Mouse (Mus musculus): Measurements from ENCODE around the gene Exoc6b. TPM values are rescaled to one million over a fixed set of nuclear protein-coding genes. Genes with fewer than 3 reads are reported as not detected.

Exoc6b gene
- polyA plus RNA-seq, 1 experiment from 2014 or later, result 15.2 TPM

DNA sequence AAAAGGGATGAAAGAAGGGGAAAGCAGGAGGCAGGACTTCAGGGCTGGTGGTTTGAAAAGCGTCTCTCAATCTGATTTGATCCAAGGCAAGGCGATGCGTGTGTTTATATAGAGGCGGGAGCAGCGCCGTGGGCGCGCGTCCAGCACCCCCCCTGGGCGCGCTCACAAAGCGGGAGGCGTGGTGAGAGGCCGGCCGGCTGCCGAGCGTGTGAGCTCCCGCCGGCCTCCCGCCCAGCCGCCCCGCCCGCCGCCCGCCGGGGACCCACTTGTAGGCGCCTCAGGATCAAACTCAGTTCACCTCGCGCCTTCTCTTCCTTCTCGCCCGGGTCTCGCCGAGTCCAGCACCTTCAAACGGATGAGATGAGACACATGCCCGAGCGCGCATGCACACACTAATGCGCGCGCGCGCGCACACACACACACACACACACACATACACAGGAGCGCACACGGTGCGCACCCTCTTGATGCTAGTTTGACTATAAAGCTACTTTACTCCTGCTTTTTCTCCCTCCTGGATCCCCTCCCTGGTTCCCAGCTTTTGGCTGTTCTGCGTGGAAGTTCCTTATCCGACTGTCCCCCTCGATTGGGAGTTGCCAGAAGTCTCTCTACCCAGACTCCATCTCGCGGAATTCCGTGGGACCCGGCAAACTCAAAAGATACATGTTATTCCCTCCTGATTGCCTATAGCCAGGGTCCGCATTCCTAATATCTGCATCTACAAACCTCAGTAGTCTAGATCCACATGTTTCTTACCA, 480.2 kb downstream of the Exoc6b start:
- Histone ChIP-seq H3K27ac (no peak overlapping the region), H3K36me3 (no peaks in the 10 kb centered on the region), H3K9ac (peak overlapping the region; percentile 37; the same call in 1 of the 2 replicates), H3K4me1 (replicated peaks) (peaks cover 65% of the 10 kb centered on the region), H3K27me3 (peaks cover 67% of the 10 kb centered on the region), H3K9me3 (replicated peaks) (no peaks in the 10 kb centered on the region), H3K4me2 (peak overlapping the region; percentile 91), H3K4me3 (peak overlapping the region; percentile 54)
- under 1% methylated on average over 53 of the region's 54 CpGs for WGBS
- ATAC-seq (replicated peaks; ENCODE audit: insufficient number of reproducible peaks, insufficient read depth, low FRiP score, low read depth), result no peak

GRCm38 (mm10) chr6:84588221-84588894, 481.0 kb downstream of the Exoc6b start:
- Histone ChIP-seq H3K9ac (peak overlapping the region; percentile 61), H3K27ac (no peak overlapping the region), H3K4me1 (replicated peaks) (peaks cover 72% of the 10 kb centered on the region), H3K4me3 (peak overlapping the region; percentile 54), H3K36me3 (no peaks in the 10 kb centered on the region), H3K27me3 (peaks cover 74% of the 10 kb centered on the region), H3K4me2 (peak overlapping the region; percentile 91), H3K9me3 (replicated peaks) (no peaks in the 10 kb centered on the region)
- under 1% methylated on average over 41 of the region's 41 CpGs for WGBS
- no peak for ATAC-seq (replicated peaks; ENCODE audit: insufficient number of reproducible peaks, insufficient read depth, low FRiP score, low read depth)

GRCm38 (mm10) chr6:84587471-84588101, 481.7 kb downstream of the Exoc6b start:
- peaks cover 80% of the 10 kb centered on the region for H3K4me1 ChIP-seq (replicated peaks)
- H3K9me3 ChIP-seq (replicated peaks), result no peaks in the 10 kb centered on the region
- H3K27me3 ChIP-seq, result peaks cover 81% of the 10 kb centered on the region

GRCm38 (mm10) chr6:84586551-84587200, 482.6 kb downstream of the Exoc6b start:
- no peak for ATAC-seq (replicated peaks; ENCODE audit: insufficient number of reproducible peaks, insufficient read depth, low FRiP score, low read depth)
- H3K27ac ChIP-seq, result no peak overlapping the region
- 3% methylated on average over 28 of the region's 28 CpGs for WGBS
- no peaks in the 10 kb centered on the region for H3K36me3 ChIP-seq
- H3K4me3 ChIP-seq, result peak overlapping the region; percentile 54
- H3K4me1 ChIP-seq (replicated peaks), result peaks cover 86% of the 10 kb centered on the region
- no peaks in the 10 kb centered on the region for H3K9me3 ChIP-seq (replicated peaks)
- H3K9ac ChIP-seq, result no peak overlapping the region
- peak overlapping the region; percentile 91 for H3K4me2 ChIP-seq
- H3K27me3 ChIP-seq, result peaks cover 90% of the 10 kb centered on the region

More at GRCm38 (mm10) chr6:84587471-84588101, 481.7 kb downstream of the Exoc6b start:
- H3K36me3 ChIP-seq, result no peaks in the 10 kb centered on the region
- under 1% methylated on average over 51 of the region's 51 CpGs for WGBS
- H3K4me3 ChIP-seq, result peak overlapping the region; percentile 54
- no peak overlapping the region for H3K27ac ChIP-seq
- H3K4me2 ChIP-seq, result peak overlapping the region; percentile 91
- ATAC-seq (replicated peaks; ENCODE audit: insufficient number of reproducible peaks, insufficient read depth, low FRiP score, low read depth), result no peak
- peak overlapping the region; percentile 61 for H3K9ac ChIP-seq

DNA sequence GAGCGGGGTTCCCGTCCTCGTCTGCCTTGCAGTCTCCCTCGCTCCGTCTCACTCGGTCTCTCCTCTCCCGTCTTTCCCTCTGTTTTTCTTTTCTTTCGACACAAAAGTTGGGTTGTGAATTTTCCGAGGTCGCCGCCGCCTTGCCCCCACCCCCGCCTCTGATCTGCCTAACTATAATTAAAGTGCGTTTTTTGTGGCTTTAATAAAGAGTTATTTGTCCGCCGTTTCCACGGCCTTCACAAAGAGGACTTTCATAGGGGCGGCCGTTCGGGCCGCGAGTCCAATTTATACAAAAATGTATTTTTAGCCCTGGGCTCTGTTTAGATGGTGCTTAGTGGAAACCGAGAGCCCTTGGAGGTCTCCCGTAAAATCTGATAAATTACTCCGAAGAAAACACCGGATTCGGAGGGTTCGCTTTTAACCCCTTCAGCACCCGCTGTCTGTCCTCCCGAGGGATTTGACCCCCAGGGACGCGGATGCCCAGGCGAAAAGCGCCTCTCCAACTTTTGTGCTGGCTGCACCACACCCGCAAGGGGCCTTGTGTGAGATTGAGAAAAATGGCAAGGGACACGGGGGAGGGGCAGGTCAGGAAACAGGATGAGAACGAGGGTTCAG, 483.5 kb downstream of the Exoc6b start:
- under 1% methylated on average over 37 of the region's 37 CpGs for whole genome bisulfite sequencing
- Histone ChIP-seq H3K4me2 (peak overlapping the region; percentile 91), H3K36me3 (no peaks in the 10 kb centered on the region), H3K9ac (peak overlapping the region; percentile 14), H3K4me1 (replicated peaks) (peaks cover 92% of the 10 kb centered on the region), H3K9me3 (replicated peaks) (no peaks in the 10 kb centered on the region), H3K4me3 (peak overlapping the region; percentile 54), H3K27me3 (peaks cover 94% of the 10 kb centered on the region), H3K27ac (peak overlapping the region; percentile 5; the same call in 1 of the 2 replicates)
- ATAC-seq (replicated peaks; ENCODE audit: insufficient number of reproducible peaks, insufficient read depth, low FRiP score, low read depth), result no peak

DNA sequence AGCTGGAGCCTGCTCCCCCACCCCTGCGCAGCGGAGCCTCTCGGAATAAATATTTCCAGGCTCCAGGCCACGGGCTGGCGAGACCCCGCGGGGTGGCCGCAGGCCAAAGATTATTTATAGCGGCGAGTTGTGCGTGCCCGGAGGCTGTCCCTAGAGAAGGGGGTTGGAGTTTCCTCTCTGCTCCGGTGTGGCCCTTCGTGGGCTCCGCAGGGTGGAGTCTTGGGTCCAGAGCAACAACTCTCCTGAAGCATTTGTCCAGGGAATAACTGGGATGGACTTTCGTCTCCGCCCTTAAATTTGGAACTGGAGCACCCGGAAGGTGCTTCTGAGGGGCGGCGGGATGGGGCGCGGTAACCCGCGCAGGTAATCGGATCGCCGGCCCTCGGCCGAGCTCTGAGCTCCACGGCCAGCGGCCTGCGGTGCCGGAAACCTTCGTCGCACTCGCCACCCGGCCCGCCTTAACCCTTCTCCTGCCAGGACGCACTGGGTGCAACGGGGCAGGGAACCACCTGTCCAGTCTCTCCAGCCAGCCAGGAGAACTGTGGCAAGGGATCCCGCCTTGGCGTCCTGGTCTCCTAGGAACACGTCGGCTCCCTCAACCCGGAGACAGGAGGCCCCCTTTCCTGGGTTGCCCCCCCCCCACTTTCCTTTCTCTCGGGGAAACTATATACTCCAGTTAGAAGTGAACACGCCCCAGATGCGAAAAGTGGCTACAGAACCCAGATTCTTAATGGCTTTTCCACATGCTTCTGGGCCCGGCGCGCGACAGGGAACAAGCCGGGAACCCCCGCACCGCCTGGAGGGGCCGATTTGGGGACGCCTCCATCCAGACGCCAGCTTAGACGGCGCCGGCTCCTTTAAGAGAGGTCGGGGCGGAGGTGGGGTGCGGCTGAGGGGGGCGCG, 484.3 kb downstream of the Exoc6b start:
- Histone ChIP-seq H3K4me2 (peak overlapping the region; percentile 91), H3K27me3 (peaks cover 98% of the 10 kb centered on the region), H3K9ac (peak overlapping the region; percentile 14), H3K4me1 (replicated peaks) (peaks cover 86% of the 10 kb centered on the region), H3K9me3 (replicated peaks) (no peaks in the 10 kb centered on the region), H3K4me3 (peak overlapping the region; percentile 54), H3K36me3 (no peaks in the 10 kb centered on the region), H3K27ac (peak overlapping the region; percentile 35; the same call in 1 of the 2 replicates)
- WGBS, result under 1% methylated on average over 66 of the region's 66 CpGs
- peak; percentile 53 for ATAC-seq (replicated peaks; ENCODE audit: insufficient number of reproducible peaks, insufficient read depth, low FRiP score, low read depth)

DNA sequence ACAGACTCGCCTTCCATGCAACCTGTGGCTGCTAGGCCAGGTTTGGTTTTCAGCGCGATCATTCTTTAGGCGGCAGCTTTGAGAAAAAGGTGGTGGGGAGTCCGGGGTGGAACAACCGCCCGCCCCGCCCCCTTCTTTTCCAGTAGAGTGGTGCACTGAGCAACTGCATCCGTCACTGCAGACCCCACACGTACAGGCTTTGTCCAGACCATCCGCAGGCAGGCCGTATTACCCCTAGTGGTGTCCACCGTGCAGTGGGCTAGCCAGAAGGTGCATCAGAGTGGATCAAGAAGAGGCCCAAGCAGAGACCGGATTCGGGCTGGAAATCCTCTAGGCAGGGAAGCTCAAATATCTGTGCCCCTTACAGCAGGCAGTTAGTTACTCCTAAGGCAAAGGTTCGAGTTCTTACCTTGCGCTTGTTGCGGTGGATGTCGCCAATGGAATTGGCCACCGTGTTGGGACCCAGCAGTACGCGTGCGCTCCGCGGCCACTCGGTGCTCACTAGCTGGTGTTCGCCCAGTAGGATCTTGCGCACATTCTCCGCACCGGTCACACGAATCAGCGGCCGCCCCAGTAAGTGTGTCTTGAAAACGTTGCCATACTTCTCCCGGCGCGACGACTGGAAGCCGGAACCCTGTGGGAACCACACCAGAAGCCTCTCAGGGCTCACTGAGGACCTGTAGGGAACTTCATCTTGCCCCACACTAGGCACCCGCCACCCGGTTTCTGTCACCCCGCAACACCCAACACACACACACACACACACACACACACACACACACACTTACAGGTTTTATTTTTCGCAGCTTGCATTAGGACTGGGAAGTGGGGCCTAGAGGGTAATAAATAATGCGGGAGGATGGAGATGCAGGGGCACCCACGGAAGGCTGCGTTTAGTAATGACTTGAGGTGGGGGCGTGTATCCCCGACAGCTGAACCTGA, 485.2 kb downstream of the Exoc6b start:
- H3K9ac ChIP-seq, result peak overlapping the region; percentile 31; the same call in 1 of the 2 replicates
- H3K9me3 ChIP-seq (replicated peaks), result no peaks in the 10 kb centered on the region
- 3% methylated on average over 48 of the region's 48 CpGs for WGBS
- H3K27ac ChIP-seq, result no peak overlapping the region
- H3K4me3 ChIP-seq, result peak overlapping the region; percentile 54
- peaks cover 98% of the 10 kb centered on the region for H3K27me3 ChIP-seq
- no peaks in the 10 kb centered on the region for H3K36me3 ChIP-seq
- 0 out of 2 replicates have a peak, but pooled peaks have one; percentile 20 for ATAC-seq (replicated peaks; ENCODE audit: insufficient number of reproducible peaks, insufficient read depth, low FRiP score, low read depth)
- peaks cover 77% of the 10 kb centered on the region for H3K4me1 ChIP-seq (replicated peaks)
- peak overlapping the region; percentile 91 for H3K4me2 ChIP-seq

DNA sequence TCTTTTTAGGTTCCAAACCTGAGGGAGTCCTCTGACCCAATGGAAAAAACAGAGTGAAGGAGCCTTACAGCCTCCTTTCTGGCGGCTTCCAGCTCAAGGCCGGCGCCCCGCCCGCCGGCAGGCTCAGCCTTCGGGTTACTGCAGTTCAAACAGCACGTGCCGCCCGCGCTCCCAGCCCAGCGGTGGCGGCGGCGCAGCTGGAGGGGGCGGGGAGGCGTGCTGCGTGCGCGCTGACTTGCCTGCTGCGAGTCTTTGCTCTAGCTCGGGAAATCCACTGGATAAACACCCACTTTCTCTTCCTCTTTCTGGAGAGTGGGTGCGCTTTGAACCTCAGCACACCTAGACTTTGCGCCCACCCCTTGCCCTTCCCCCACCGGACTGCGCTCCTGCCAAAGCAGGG, 485.9 kb downstream of the Exoc6b start:
- Histone ChIP-seq H3K4me1 (replicated peaks) (peaks cover 69% of the 10 kb centered on the region), H3K4me2 (peak overlapping the region; percentile 91), H3K27me3 (peaks cover 98% of the 10 kb centered on the region), H3K36me3 (no peaks in the 10 kb centered on the region), H3K27ac (no peak overlapping the region), H3K9me3 (replicated peaks) (no peaks in the 10 kb centered on the region), H3K4me3 (peak overlapping the region; percentile 54), H3K9ac (peak overlapping the region; percentile 31)
- peak; percentile 59; the same call in 1 of the 2 replicates for ATAC-seq (replicated peaks; ENCODE audit: insufficient number of reproducible peaks, insufficient read depth, low FRiP score, low read depth)
- 1% methylated on average over 26 of the region's 26 CpGs for WGBS

DNA sequence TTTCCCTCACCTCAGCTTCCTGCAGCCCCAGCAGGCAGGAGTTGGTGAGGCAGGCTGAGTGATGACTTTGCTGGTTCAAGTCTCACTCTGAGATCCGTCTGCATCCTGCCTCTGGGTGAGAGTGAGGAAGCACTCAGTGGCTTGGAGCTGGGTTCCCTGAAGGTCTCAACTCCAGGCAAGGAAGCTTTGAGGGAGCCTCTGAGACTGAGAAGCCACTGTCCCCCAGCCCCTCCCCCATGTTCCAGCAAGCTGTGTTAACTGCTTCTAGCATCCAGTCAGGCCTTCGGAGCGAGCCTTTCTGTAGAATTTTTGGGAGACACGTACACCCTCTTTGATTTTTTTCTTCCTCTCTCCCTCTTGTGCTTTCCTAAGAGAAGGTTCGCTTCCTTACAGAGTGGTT, 486.5 kb downstream of the Exoc6b start:
- Histone ChIP-seq H3K4me1 (replicated peaks) (peaks cover 64% of the 10 kb centered on the region), H3K9ac (peak overlapping the region; percentile 31; the same call in 1 of the 2 replicates), H3K4me3 (peak overlapping the region; percentile 54; the same call in 1 of the 2 replicates), H3K9me3 (replicated peaks) (no peaks in the 10 kb centered on the region), H3K27ac (no peak overlapping the region), H3K4me2 (peak overlapping the region; percentile 91), H3K27me3 (peaks cover 96% of the 10 kb centered on the region), H3K36me3 (no peaks in the 10 kb centered on the region)
- WGBS, result 40% methylated on average over 5 of the region's 5 CpGs
- no peak for ATAC-seq (replicated peaks; ENCODE audit: insufficient number of reproducible peaks, insufficient read depth, low FRiP score, low read depth)
